Mouse (Mus musculus) heart, embryonic 16.5 days (tissue): ENCODE measurements around the gene Casp3. TPM values are rescaled to one million over a fixed set of nuclear protein-coding genes. Genes with fewer than 3 reads are reported as not detected.

Experiments
- ATAC-seq: fragments of 200-750 bp; cut with Nextera tagmentation; replicated peaks from 2 replicates; pipeline ENCODE4 v1.8.0; 2017; ENCODE audit warnings: moderate number of reproducible peaks; ENCODE audit not compliant: insufficient read depth, low FRiP score; ENCODE audit errors: extremely low read depth
- H3K27ac ChIP-seq: fragments of 300-500 bp; sonication (generic); 2 replicates; pipeline ENCODE4 v1.5.1; 2014; ENCODE audit warnings: mild to moderate bottlenecking, low read length, control low read depth, moderate library complexity
- H3K27me3 ChIP-seq: fragments of 300-500 bp; sonication (generic); 2 replicates; pipeline ENCODE4 v1.6.1; 2014; ENCODE audit warnings: low read length, mixed read lengths; ENCODE audit not compliant: control insufficient read depth, insufficient read depth
- H3K36me3 ChIP-seq: fragments of 300-500 bp; sonication (generic); 2 replicates; pipeline ENCODE4 v1.6.1; 2014; ENCODE audit not compliant: control insufficient read depth, insufficient read depth
- H3K4me1 ChIP-seq: fragments of 300-500 bp; sonication (generic); 2 replicates; pipeline ENCODE4 v1.6.1; 2014; ENCODE audit warnings: low read length, mixed read lengths; ENCODE audit not compliant: control insufficient read depth, insufficient read depth
- H3K4me2 ChIP-seq: fragments of 300-500 bp; sonication (generic); 2 replicates; pipeline ENCODE4 v1.6.1; 2014; ENCODE audit warnings: low read depth, mild to moderate bottlenecking, control low read depth, low read length
- H3K4me3 ChIP-seq: fragments of 300-500 bp; sonication (generic); 2 replicates; pipeline ENCODE4 v1.5.1; 2014; ENCODE audit warnings: mild to moderate bottlenecking, control low read depth, low read length
- H3K9ac ChIP-seq: fragments of 300-500 bp; sonication (generic); 2 replicates; pipeline ENCODE4 v1.6.1; 2014; ENCODE audit warnings: low read length, control low read depth
- H3K9me3 ChIP-seq: fragments of 300-500 bp; sonication (generic); replicated peaks from 2 replicates; pipeline ENCODE4 v1.6.1; 2016; ENCODE audit warnings: low read length; ENCODE audit not compliant: control insufficient read depth
- WGBS: fragments of 180-500 bp; shearing (Covaris S2); extraction: QIAGEN DNeasy Blood & Tissue Kit; methylation state at CpG from one replicate; pipeline ENCODE4 v1.1.7; 2014; 5-methylcytosine and 5-hydroxymethylcytosine counted together
- polyA plus RNA-seq: library from polyadenylated mRNA; unstranded; fragments of >200 nt; fragmentation: Nextera tagmentation; extraction: Ambion mirVana; gene quantifications from 2 replicates; pipeline ENCODE4 v1.2.1, GENCODE M21; 2015

The Casp3 gene
- polyA plus RNA-seq, 1 experiment from 2014 or later: 63.5 TPM

GRCm38 (mm10) chr8:46585576-46585975, 31.5 kb upstream of the Casp3 start:
- no peaks in the 10 kb centered on the region for H3K9me3 ChIP-seq

GRCm38 (mm10) chr8:46587911-46588310, 29.2 kb upstream of the Casp3 start:
- H3K4me1 ChIP-seq: no peaks in the 10 kb centered on the region
- WGBS: 66% methylated on average over 5 of the region's 5 CpGs
- no peaks in the 10 kb centered on the region for H3K27me3 ChIP-seq
- no peak for ATAC-seq
- H3K36me3 ChIP-seq: no peaks in the 10 kb centered on the region
- no peak overlapping the region for H3K27ac ChIP-seq
- no peak overlapping the region for H3K4me2 ChIP-seq
- no peak overlapping the region for H3K4me3 ChIP-seq
- no peaks in the 10 kb centered on the region for H3K9me3 ChIP-seq
- no peak overlapping the region for H3K9ac ChIP-seq

More at GRCm38 (mm10) chr8:46585576-46585975, 31.5 kb upstream of the Casp3 start:
- Histone ChIP-seq H3K27me3 (no peaks in the 10 kb centered on the region), H3K4me2 (no peak overlapping the region), H3K27ac (no peak overlapping the region), H3K4me3 (no peak overlapping the region), H3K4me1 (no peaks in the 10 kb centered on the region), H3K36me3 (no peaks in the 10 kb centered on the region), H3K9ac (no peak overlapping the region)
- ATAC-seq: no peak
- 73% methylated on average over 3 of the region's 3 CpGs for WGBS

GRCm38 (mm10) chr8:46588663-46589062, 28.4 kb upstream of the Casp3 start:
- Histone ChIP-seq H3K4me1 (no peaks in the 10 kb centered on the region), H3K9me3 (no peaks in the 10 kb centered on the region), H3K4me3 (no peak overlapping the region), H3K9ac (no peak overlapping the region), H3K4me2 (no peak overlapping the region), H3K27me3 (no peaks in the 10 kb centered on the region), H3K36me3 (no peaks in the 10 kb centered on the region), H3K27ac (no peak overlapping the region)
- no peak for ATAC-seq
- 92% methylated on average over 2 of the region's 2 CpGs for WGBS

DNA sequence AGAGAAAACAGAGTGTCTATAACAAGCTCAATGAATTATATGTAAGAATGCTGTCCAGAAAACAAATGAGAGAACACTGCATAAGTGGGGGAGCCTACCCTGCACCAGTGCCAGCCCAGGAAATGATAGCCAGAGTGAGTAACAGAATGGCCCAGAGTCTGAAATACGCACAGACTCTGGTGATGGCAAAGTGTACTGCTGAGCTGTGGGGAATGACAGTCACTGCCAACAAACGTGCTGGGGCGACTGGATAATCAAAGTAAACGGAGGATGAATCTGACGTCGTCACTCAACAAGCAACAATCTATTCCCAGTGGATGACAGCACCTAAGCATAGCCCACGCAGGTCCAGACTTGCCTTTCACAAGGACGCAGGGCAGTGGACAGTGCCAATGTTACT, 24.0 kb upstream of the Casp3 start:
- no peaks in the 10 kb centered on the region for H3K9me3 ChIP-seq
- no peak overlapping the region for H3K27ac ChIP-seq
- H3K9ac ChIP-seq: no peak overlapping the region
- WGBS: 62% methylated on average over 8 of the region's 8 CpGs
- H3K36me3 ChIP-seq: 0 out of 2 replicates have a peak, but pooled peaks cover 2% of the 10 kb centered on the region
- H3K27me3 ChIP-seq: no peaks in the 10 kb centered on the region
- H3K4me3 ChIP-seq: no peak overlapping the region
- no peak for ATAC-seq
- no peak overlapping the region for H3K4me2 ChIP-seq
- no peaks in the 10 kb centered on the region for H3K4me1 ChIP-seq

DNA sequence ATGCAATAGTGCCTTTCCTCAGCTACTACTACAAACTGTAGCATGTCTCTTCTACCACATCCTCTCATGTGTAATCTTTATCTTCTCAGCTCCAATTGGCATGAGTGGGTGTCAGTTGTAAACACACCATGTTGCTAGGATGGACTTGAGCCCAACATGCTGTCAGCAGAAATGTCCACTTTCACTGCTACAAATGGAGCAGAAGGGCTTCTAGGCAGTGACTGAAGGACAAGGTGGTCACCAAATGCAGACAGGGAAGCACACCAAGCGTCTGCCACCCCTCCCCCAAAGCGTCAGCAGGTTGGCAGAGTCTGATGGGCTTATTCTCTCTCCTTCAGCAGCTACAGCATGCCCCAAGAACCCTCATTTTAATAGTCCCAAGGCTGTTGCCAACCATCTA, 23.3 kb upstream of the Casp3 start:
- H3K36me3 ChIP-seq: 0 out of 2 replicates have a peak, but pooled peaks cover 2% of the 10 kb centered on the region
- H3K9ac ChIP-seq: no peak overlapping the region
- no peak overlapping the region for H3K27ac ChIP-seq
- WGBS: 53% methylated on average over 2 of the region's 2 CpGs
- H3K27me3 ChIP-seq: no peaks in the 10 kb centered on the region
- peak; percentile 60; the same call in 1 of the 2 replicates for ATAC-seq
- H3K4me2 ChIP-seq: no peak overlapping the region
- H3K4me1 ChIP-seq: no peaks in the 10 kb centered on the region
- no peaks in the 10 kb centered on the region for H3K9me3 ChIP-seq
- H3K4me3 ChIP-seq: no peak overlapping the region

- no peak overlapping the region for H3K27ac ChIP-seq
- no peak for ATAC-seq
- H3K36me3 ChIP-seq: 0 out of 2 replicates have a peak, but pooled peaks cover 2% of the 10 kb centered on the region
- no peak overlapping the region for H3K4me3 ChIP-seq
- H3K27me3 ChIP-seq: no peaks in the 10 kb centered on the region
- peaks cover 4% of the 10 kb centered on the region; the same call in 1 of the 2 replicates for H3K4me1 ChIP-seq
- WGBS: 71% methylated on average over 2 of the region's 2 CpGs
- H3K4me2 ChIP-seq: no peak overlapping the region
- H3K9ac ChIP-seq: no peak overlapping the region
- no peaks in the 10 kb centered on the region for H3K9me3 ChIP-seq
Observed at GRCm38 (mm10) chr8:46595593-46595992, 21.5 kb upstream of the Casp3 start.

DNA sequence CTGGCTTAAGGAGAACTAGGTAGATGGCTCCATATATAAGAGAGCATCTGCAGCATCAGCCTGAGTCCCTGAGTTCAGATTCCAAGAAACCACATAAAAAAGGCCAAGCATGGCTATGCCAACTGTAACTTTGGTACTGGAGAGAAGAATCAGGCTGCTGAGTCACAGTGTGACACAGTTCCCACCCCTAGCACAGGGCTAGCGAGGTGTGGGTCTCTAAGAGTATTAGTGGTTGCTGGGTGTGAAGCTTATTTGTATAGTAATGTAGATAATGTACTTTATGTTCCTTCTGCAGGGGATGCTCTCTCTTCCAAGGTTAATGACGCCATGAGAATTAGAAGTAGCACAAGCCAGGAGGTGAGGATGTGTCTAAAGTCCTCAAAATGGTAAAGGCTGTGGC, 20.6 kb upstream of the Casp3 start:
- H3K4me2 ChIP-seq: no peak overlapping the region
- 0 out of 2 replicates have a peak, but pooled peaks cover 2% of the 10 kb centered on the region for H3K36me3 ChIP-seq
- H3K4me1 ChIP-seq: peaks cover 4% of the 10 kb centered on the region; the same call in 1 of the 2 replicates
- WGBS: 93% methylated on average over 2 of the region's 2 CpGs
- no peaks in the 10 kb centered on the region for H3K9me3 ChIP-seq
- no peak overlapping the region for H3K27ac ChIP-seq
- ATAC-seq: no peak
- H3K9ac ChIP-seq: no peak overlapping the region
- no peak overlapping the region for H3K4me3 ChIP-seq
- H3K27me3 ChIP-seq: no peaks in the 10 kb centered on the region

DNA sequence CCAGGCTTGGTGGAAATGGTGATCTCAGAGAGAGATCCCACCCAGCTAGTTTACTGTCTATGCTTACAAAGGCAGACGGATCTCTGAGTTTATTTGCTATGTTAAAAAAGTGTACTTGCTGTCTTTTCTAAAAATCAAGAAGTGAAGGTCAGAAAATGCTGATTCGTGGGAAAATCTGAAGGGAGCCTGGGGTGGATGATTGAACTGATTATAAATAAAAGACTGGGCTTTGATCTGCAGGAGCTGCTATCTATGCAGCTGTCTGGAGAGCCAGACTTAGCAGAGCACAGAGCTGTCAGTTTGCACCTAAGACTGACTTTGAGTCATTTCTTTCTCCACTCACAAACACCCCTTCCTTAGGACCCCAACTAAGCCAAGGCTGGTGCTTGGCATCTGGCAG, 19.7 kb upstream of the Casp3 start:
- no peak overlapping the region for H3K9ac ChIP-seq
- H3K27me3 ChIP-seq: no peaks in the 10 kb centered on the region
- no peaks in the 10 kb centered on the region for H3K9me3 ChIP-seq
- H3K36me3 ChIP-seq: 0 out of 2 replicates have a peak, but pooled peaks cover 2% of the 10 kb centered on the region
- no peak overlapping the region for H3K27ac ChIP-seq
- peaks cover 4% of the 10 kb centered on the region; the same call in 1 of the 2 replicates for H3K4me1 ChIP-seq
- WGBS: 68% methylated on average over 2 of the region's 2 CpGs
- no peak overlapping the region for H3K4me2 ChIP-seq
- H3K4me3 ChIP-seq: no peak overlapping the region
- ATAC-seq: no peak

- H3K9me3 ChIP-seq: no peaks in the 10 kb centered on the region
- peaks cover 4% of the 10 kb centered on the region; the same call in 1 of the 2 replicates for H3K4me1 ChIP-seq
- no peak overlapping the region for H3K4me2 ChIP-seq
- WGBS: 50% methylated on average over 2 of the region's 2 CpGs
- H3K27me3 ChIP-seq: no peaks in the 10 kb centered on the region
- no peak overlapping the region for H3K27ac ChIP-seq
- ATAC-seq: no peak
- 0 out of 2 replicates have a peak, but pooled peaks cover 2% of the 10 kb centered on the region for H3K36me3 ChIP-seq
- H3K4me3 ChIP-seq: no peak overlapping the region
- H3K9ac ChIP-seq: no peak overlapping the region
Observed at GRCm38 (mm10) chr8:46598114-46598513, 19.0 kb upstream of the Casp3 start.
